Mouse (Mus musculus): ENCODE data around the gene Sacm1l. TPM values are rescaled to one million over a fixed set of nuclear protein-coding genes. Genes with fewer than 3 reads are reported as not detected.

Gene Sacm1l
- 47.7 and 49.0 TPM in 2 replicates for polyA plus RNA-seq (2015; fragmentation: Nextera tagmentation; extraction: Ambion mirVana)

- Histone ChIP-seq H3K27me3 (no peaks in the 10 kb centered on the region), H3K9ac (peak within 1 kb of the TSS; percentile 93), H3K4me1 (peaks cover 22% of the 10 kb centered on the region), H3K36me3 (no peaks in the 10 kb centered on the region), H3K27ac (replicated peaks) (peak within 1 kb of the TSS; percentile 91), H3K4me3 (replicated peaks) (peak within 1 kb of the TSS; percentile 96), H3K9me3 (replicated peaks) (no peaks in the 10 kb centered on the region), H3K4me2 (replicated peaks) (peak within 1 kb of the TSS; percentile 54)
- WGBS, result under 1% methylated on average over 74 of the region's 79 CpGs
- peak; percentile 99 for ATAC-seq (ENCODE audit: insufficient number of reproducible peaks, low FRiP score, low TSS enrichment, low read depth)
These were observed at the start of gene Sacm1l for GRCm38 (mm10) chr9:123529392-123530157. Sacm1l (plus strand) TSS chr9:123529759.

GRCm38 (mm10) chr9:123479876-123480252 lies 49.7 kb upstream of the Sacm1l start:
- 83% methylated on average over 8 of the region's 8 CpGs for WGBS
- no peak overlapping the region for H3K27ac ChIP-seq (replicated peaks)
- peak overlapping the region; percentile 70; the same call in 1 of the 2 replicates for H3K9ac ChIP-seq
- peaks cover 49% of the 10 kb centered on the region for H3K4me1 ChIP-seq
- peaks cover 4% of the 10 kb centered on the region for H3K36me3 ChIP-seq
- H3K9me3 ChIP-seq (replicated peaks), result no peaks in the 10 kb centered on the region
- H3K4me2 ChIP-seq (replicated peaks), result peak overlapping the region; percentile 89
- H3K4me3 ChIP-seq (replicated peaks), result peak overlapping the region; percentile 62
- ATAC-seq (ENCODE audit: insufficient number of reproducible peaks, low FRiP score, low TSS enrichment, low read depth), result no peak
- H3K27me3 ChIP-seq, result no peaks in the 10 kb centered on the region

- WGBS, result 69% methylated on average over 18 of the region's 18 CpGs
- peak overlapping the region; percentile 62 for H3K4me3 ChIP-seq (replicated peaks)
- H3K36me3 ChIP-seq, result peaks cover 4% of the 10 kb centered on the region
- no peaks in the 10 kb centered on the region for H3K27me3 ChIP-seq
- H3K4me2 ChIP-seq (replicated peaks), result peak overlapping the region; percentile 89
- ATAC-seq (ENCODE audit: insufficient number of reproducible peaks, low FRiP score, low TSS enrichment, low read depth), result no peak
- peaks cover 49% of the 10 kb centered on the region for H3K4me1 ChIP-seq
- H3K27ac ChIP-seq (replicated peaks), result no peak overlapping the region
- H3K9ac ChIP-seq, result no peak overlapping the region
- no peaks in the 10 kb centered on the region for H3K9me3 ChIP-seq (replicated peaks)
These were observed 49.2 kb upstream of the Sacm1l start for GRCm38 (mm10) chr9:123480253-123480921.

GRCm38 (mm10) chr9:123481136-123481535 lies 48.4 kb upstream of the Sacm1l start:
- ATAC-seq (ENCODE audit: insufficient number of reproducible peaks, low FRiP score, low TSS enrichment, low read depth), result no peak
- H3K27me3 ChIP-seq, result no peaks in the 10 kb centered on the region
- H3K9me3 ChIP-seq (replicated peaks), result no peaks in the 10 kb centered on the region
- peak overlapping the region; percentile 62 for H3K4me3 ChIP-seq (replicated peaks)
- H3K36me3 ChIP-seq, result peaks cover 4% of the 10 kb centered on the region
- H3K9ac ChIP-seq, result no peak overlapping the region
- WGBS, result 53% methylated on average over 7 of the region's 7 CpGs
- H3K4me1 ChIP-seq, result peaks cover 49% of the 10 kb centered on the region
- H3K27ac ChIP-seq (replicated peaks), result no peak overlapping the region
- peak overlapping the region; percentile 89 for H3K4me2 ChIP-seq (replicated peaks)

DNA sequence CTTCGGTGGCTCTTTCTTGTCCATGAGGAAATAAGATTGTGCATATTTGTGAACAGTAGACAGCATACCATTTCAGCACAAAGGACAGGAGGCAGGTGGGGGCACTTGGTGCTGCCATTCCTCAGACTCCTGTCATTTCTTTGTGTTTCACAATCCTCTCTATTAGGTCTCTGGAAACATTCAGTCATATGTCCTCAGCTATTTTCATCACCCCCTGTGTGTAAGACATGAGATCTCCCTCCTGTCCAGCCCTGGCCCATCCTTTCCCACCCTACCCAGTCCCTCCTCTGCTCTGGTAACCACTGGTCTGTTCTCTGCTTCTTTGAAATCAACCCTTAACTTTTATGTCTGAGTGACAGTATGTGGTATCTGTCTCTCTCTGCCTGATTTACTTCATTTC lies 46.0 kb upstream of the Sacm1l start:
- no peak overlapping the region for H3K4me3 ChIP-seq (replicated peaks)
- peaks cover 58% of the 10 kb centered on the region for H3K4me1 ChIP-seq
- H3K9ac ChIP-seq, result no peak overlapping the region
- H3K4me2 ChIP-seq (replicated peaks), result peak overlapping the region; percentile 24; the same call in 1 of the 2 replicates
- 89% methylated on average over 1 of the region's 1 CpGs for WGBS
- no peak for ATAC-seq (ENCODE audit: insufficient number of reproducible peaks, low FRiP score, low TSS enrichment, low read depth)
- no peaks in the 10 kb centered on the region for H3K9me3 ChIP-seq (replicated peaks)
- no peaks in the 10 kb centered on the region for H3K27me3 ChIP-seq
- H3K27ac ChIP-seq (replicated peaks), result no peak overlapping the region
- peaks cover 9% of the 10 kb centered on the region for H3K36me3 ChIP-seq

- peaks cover 61% of the 10 kb centered on the region for H3K4me1 ChIP-seq
- 87% methylated on average over 3 of the region's 3 CpGs for WGBS
- no peak overlapping the region for H3K4me2 ChIP-seq (replicated peaks)
- no peak overlapping the region for H3K9ac ChIP-seq
- H3K9me3 ChIP-seq (replicated peaks), result no peaks in the 10 kb centered on the region
- no peaks in the 10 kb centered on the region for H3K27me3 ChIP-seq
- H3K27ac ChIP-seq (replicated peaks), result no peak overlapping the region
- H3K36me3 ChIP-seq, result peaks cover 10% of the 10 kb centered on the region
- ATAC-seq (ENCODE audit: insufficient number of reproducible peaks, low FRiP score, low TSS enrichment, low read depth), result no peak
- no peak overlapping the region for H3K4me3 ChIP-seq (replicated peaks)
These were observed 44.7 kb upstream of the Sacm1l start for GRCm38 (mm10) chr9:123484830-123485229.

DNA sequence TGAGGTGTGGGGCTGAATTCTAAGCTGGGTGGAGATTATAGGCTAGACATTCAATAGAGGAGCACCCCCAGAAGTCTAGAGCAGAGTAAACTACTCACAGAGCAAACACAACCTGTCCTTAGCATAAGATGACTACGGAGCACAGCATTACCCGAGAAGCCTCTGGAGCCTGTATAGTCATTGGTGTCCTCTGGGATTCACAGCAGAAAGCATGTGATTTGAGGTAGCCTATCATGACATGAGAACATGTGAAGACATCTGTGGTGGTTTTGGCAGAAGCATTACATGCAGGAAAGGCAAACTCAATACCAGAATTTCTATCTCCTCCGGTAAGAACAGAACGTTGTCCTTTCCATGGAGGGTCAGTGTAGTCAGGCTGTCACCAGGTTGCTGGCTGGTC lies 44.0 kb upstream of the Sacm1l start:
- H3K9me3 ChIP-seq (replicated peaks), result no peaks in the 10 kb centered on the region
- no peaks in the 10 kb centered on the region for H3K27me3 ChIP-seq
- peaks cover 10% of the 10 kb centered on the region for H3K36me3 ChIP-seq
- no peak overlapping the region for H3K27ac ChIP-seq (replicated peaks)
- H3K4me1 ChIP-seq, result peaks cover 61% of the 10 kb centered on the region
- no peak overlapping the region for H3K4me3 ChIP-seq (replicated peaks)
- ATAC-seq (ENCODE audit: insufficient number of reproducible peaks, low FRiP score, low TSS enrichment, low read depth), result no peak
- WGBS, result 86% methylated on average over 4 of the region's 4 CpGs
- no peak overlapping the region for H3K9ac ChIP-seq
- no peak overlapping the region for H3K4me2 ChIP-seq (replicated peaks)

- peaks cover 60% of the 10 kb centered on the region for H3K4me1 ChIP-seq
- no peak overlapping the region for H3K4me2 ChIP-seq (replicated peaks)
- H3K36me3 ChIP-seq, result peaks cover 10% of the 10 kb centered on the region
- H3K9me3 ChIP-seq (replicated peaks), result no peaks in the 10 kb centered on the region
- ATAC-seq (ENCODE audit: insufficient number of reproducible peaks, low FRiP score, low TSS enrichment, low read depth), result no peak
- H3K9ac ChIP-seq, result no peak overlapping the region
- H3K27me3 ChIP-seq, result no peaks in the 10 kb centered on the region
- no peak overlapping the region for H3K4me3 ChIP-seq (replicated peaks)
- 62% methylated on average over 3 of the region's 3 CpGs for WGBS
- H3K27ac ChIP-seq (replicated peaks), result no peak overlapping the region; the same call in 1 of the 2 replicates
These were observed 42.9 kb upstream of the Sacm1l start for GRCm38 (mm10) chr9:123486635-123487034.

- Histone ChIP-seq H3K36me3 (0 out of 2 replicates have a peak, but pooled peaks cover 5% of the 10 kb centered on the region), H3K4me1 (peaks cover 52% of the 10 kb centered on the region), H3K27ac (replicated peaks) (0 out of 2 replicates have a peak overlapping the region, but pooled peaks have one; percentile 12), H3K9me3 (replicated peaks) (no peaks in the 10 kb centered on the region), H3K4me2 (replicated peaks) (no peak overlapping the region), H3K4me3 (replicated peaks) (no peak overlapping the region), H3K27me3 (no peaks in the 10 kb centered on the region), H3K9ac (no peak overlapping the region)
- ATAC-seq (ENCODE audit: insufficient number of reproducible peaks, low FRiP score, low TSS enrichment, low read depth), result no peak
- 62% methylated on average over 2 of the region's 2 CpGs for WGBS
These were observed 40.5 kb upstream of the Sacm1l start for GRCm38 (mm10) chr9:123489073-123489472.

- Histone ChIP-seq H3K4me1 (peaks cover 52% of the 10 kb centered on the region), H3K4me2 (replicated peaks) (no peak overlapping the region), H3K9me3 (replicated peaks) (no peaks in the 10 kb centered on the region), H3K4me3 (replicated peaks) (no peak overlapping the region), H3K27ac (replicated peaks) (peak overlapping the region; percentile 12), H3K36me3 (0 out of 2 replicates have a peak, but pooled peaks cover 5% of the 10 kb centered on the region), H3K9ac (no peak overlapping the region), H3K27me3 (no peaks in the 10 kb centered on the region)
- ATAC-seq (ENCODE audit: insufficient number of reproducible peaks, low FRiP score, low TSS enrichment, low read depth), result no peak
- WGBS, result 53% methylated on average over 9 of the region's 9 CpGs
These were observed 39.7 kb upstream of the Sacm1l start for GRCm38 (mm10) chr9:123489727-123490343.

DNA sequence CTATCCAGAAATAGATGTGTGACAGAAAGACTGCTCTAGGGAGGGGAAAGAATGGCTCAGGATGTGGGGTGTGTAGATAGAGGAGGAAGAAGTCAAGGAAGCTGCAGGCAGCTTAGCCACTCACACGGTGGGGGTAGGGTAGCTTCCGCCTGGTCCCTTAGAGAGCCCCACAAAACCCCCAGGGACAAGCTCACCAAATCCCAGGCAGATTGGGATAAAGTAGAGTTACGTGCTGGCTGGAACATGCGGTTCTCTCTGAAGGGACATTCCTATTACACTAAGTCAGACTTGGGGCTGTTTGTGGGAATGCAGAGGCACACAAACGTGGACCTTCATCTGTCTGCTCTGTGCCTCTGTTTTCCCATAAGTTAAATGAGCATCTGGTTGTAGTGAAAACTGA lies 38.6 kb upstream of the Sacm1l start:
- no peak overlapping the region for H3K4me2 ChIP-seq (replicated peaks)
- H3K36me3 ChIP-seq, result 0 out of 2 replicates have a peak, but pooled peaks cover 5% of the 10 kb centered on the region
- peak overlapping the region; percentile 55; the same call in 1 of the 2 replicates for H3K27ac ChIP-seq (replicated peaks)
- H3K9me3 ChIP-seq (replicated peaks), result no peaks in the 10 kb centered on the region
- H3K4me1 ChIP-seq, result peaks cover 59% of the 10 kb centered on the region
- 36% methylated on average over 5 of the region's 5 CpGs for WGBS
- ATAC-seq (ENCODE audit: insufficient number of reproducible peaks, low FRiP score, low TSS enrichment, low read depth), result 0 out of 2 replicates have a peak, but pooled peaks have one; percentile 53
- no peak overlapping the region for H3K9ac ChIP-seq
- no peaks in the 10 kb centered on the region for H3K27me3 ChIP-seq
- no peak overlapping the region for H3K4me3 ChIP-seq (replicated peaks)
